ENCODE assay signal across 27 mouse cellular contexts in genomic region chr12:83449202-83449601, GRCm38 (mm10). TPM values are rescaled to one million over a fixed set of nuclear protein-coding genes. Genes with fewer than 3 reads are reported as not detected.
A peak's percentile ranks its signal among the peaks of the same experiment; 100 is the strongest.
DNase-seq lines count a peak whose midpoint lies in the region; ATAC-seq and TF ChIP-seq lines count a peak whose summit lies in the region.
"Had no signal": no experiment of that assay in that cellular context is flagged by ENCODE, and none has a peak within 500 bp of the region (broad histone marks: within the 10 kb centered on the region; RNA-seq: fewer than 3 reads in every experiment).

No protein-coding gene starts in this region.

- H3K9me3 ChIP-seq in heart, embryonic 10.5 days, result no peaks in the 10 kb centered on the region
- no peaks in the 10 kb centered on the region for H3K9me3 ChIP-seq in limb, embryonic 10.5 days (replicated peaks)
- no peaks in the 10 kb centered on the region for H3K9me3 ChIP-seq in limb, embryonic 12.5 days
- H3K9me3 ChIP-seq in limb, embryonic 14.5 days (ENCODE audit: control insufficient read depth, low read length), result no peaks in the 10 kb centered on the region
- H3K9me3 ChIP-seq in kidney, embryonic 15.5 days (replicated peaks), result no peaks in the 10 kb centered on the region
- H3K9me3 ChIP-seq: embryonic facial prominence, embryonic 12.5 days; forebrain, embryonic 13.5 days; forebrain, embryonic 15.5 days; G1E had no signal

- H3K4me2 ChIP-seq in limb, embryonic 12.5 days, result peak overlapping the region; percentile 15; the same call in 1 of the 2 replicates
- no peak overlapping the region for H3K4me2 ChIP-seq in limb, embryonic 14.5 days (replicated peaks; ENCODE audit: low read depth, low read length, severe bottlenecking)
- H3K4me2 ChIP-seq in kidney, embryonic 15.5 days, result no peak overlapping the region
- H3K4me2 ChIP-seq: embryonic facial prominence, embryonic 12.5 days; forebrain, embryonic 13.5 days; forebrain, embryonic 15.5 days had no signal

- TF ChIP-seq POLR2A in limb, embryonic 14.5 days (IDR thresholded peaks at IDR 0.05; ENCODE audit: borderline replicate concordance, extremely low read depth, insufficient read depth, insufficient read length), result no peak

- no peak overlapping the region for H3K9ac ChIP-seq in limb, embryonic 12.5 days (replicated peaks)
- H3K9ac ChIP-seq in limb, embryonic 14.5 days (ENCODE audit: low read depth, low read length, severe bottlenecking), result no peak overlapping the region
- no peak overlapping the region for H3K9ac ChIP-seq in kidney, embryonic 15.5 days
- H3K9ac ChIP-seq: embryonic facial prominence, embryonic 12.5 days; forebrain, embryonic 13.5 days; forebrain, embryonic 15.5 days had no signal

- 83% methylated on average over 7 of the region's 7 CpGs for WGBS in heart, embryonic 10.5 days
- WGBS in limb, embryonic 10.5 days, result 57% methylated on average over 7 of the region's 7 CpGs
- 14% methylated on average over 7 of the region's 7 CpGs for WGBS in limb, embryonic 12.5 days
- 6% methylated on average over 7 of the region's 7 CpGs for WGBS in limb, embryonic 14.5 days
- 43% methylated on average over 7 of the region's 7 CpGs for WGBS in kidney, embryonic 15.5 days

- 0 out of 2 replicates have a peak, but pooled peaks cover 5% of the 10 kb centered on the region for H3K36me3 ChIP-seq in heart, embryonic 10.5 days
- H3K36me3 ChIP-seq in limb, embryonic 10.5 days, result no peaks in the 10 kb centered on the region
- no peaks in the 10 kb centered on the region for H3K36me3 ChIP-seq in limb, embryonic 12.5 days
- no peaks in the 10 kb centered on the region for H3K36me3 ChIP-seq in limb, embryonic 14.5 days (ENCODE audit: control insufficient read depth, insufficient read depth, low read length)
- H3K36me3 ChIP-seq in kidney, embryonic 15.5 days, result no peaks in the 10 kb centered on the region
- H3K36me3 ChIP-seq: embryonic facial prominence, embryonic 12.5 days; forebrain, embryonic 15.5 days had no signal

- peak; percentile 80 for ATAC-seq in limb, embryonic 12.5 days (ENCODE audit: insufficient number of reproducible peaks, insufficient read depth, low FRiP score, low TSS enrichment, low read depth)
- peak; percentile 60; the same call in 1 of the 2 replicates for ATAC-seq in limb, embryonic 14.5 days (ENCODE audit: low FRiP score, low read depth)
- ATAC-seq in monocyte, adult 5-6 weeks (replicated peaks; ENCODE audit: insufficient number of reproducible peaks, low FRiP score, low TSS enrichment, poor library complexity, severe bottlenecking), result no peak
- no peak for ATAC-seq in kidney, embryonic 15.5 days (replicated peaks; ENCODE audit: low FRiP score)
- ATAC-seq: activated CD4-positive, CD25-positive, alpha-beta regulatory T cell, adult 4 months; CD4-positive, CD25-positive, alpha-beta regulatory T cell, adult 4 months; forebrain, embryonic 13.5 days; forebrain, embryonic 15.5 days; Patski had no signal

- peaks cover 60% of the 10 kb centered on the region for H3K4me1 ChIP-seq in heart, embryonic 10.5 days
- H3K4me1 ChIP-seq in limb, embryonic 10.5 days, result peaks cover 18% of the 10 kb centered on the region
- peaks cover 22% of the 10 kb centered on the region for H3K4me1 ChIP-seq in limb, embryonic 12.5 days (replicated peaks)
- peaks cover 7% of the 10 kb centered on the region; the same call in 1 of the 2 replicates for H3K4me1 ChIP-seq in limb, embryonic 14.5 days (ENCODE audit: control insufficient read depth, insufficient read depth, low read length)
- peaks cover 16% of the 10 kb centered on the region for H3K4me1 ChIP-seq in kidney, embryonic 15.5 days
- H3K4me1 ChIP-seq: embryonic facial prominence, embryonic 12.5 days; forebrain, embryonic 13.5 days; forebrain, embryonic 15.5 days had no signal

- H3K4me3 ChIP-seq in heart, embryonic 10.5 days, result no peak overlapping the region
- H3K4me3 ChIP-seq in limb, embryonic 10.5 days, result no peak overlapping the region
- no peak overlapping the region for H3K4me3 ChIP-seq in limb, embryonic 12.5 days (replicated peaks)
- no peak overlapping the region for H3K4me3 ChIP-seq in limb, embryonic 14.5 days (replicated peaks; ENCODE audit: low read length)
- H3K4me3 ChIP-seq in kidney, embryonic 15.5 days (replicated peaks), result no peak overlapping the region
- H3K4me3 ChIP-seq: embryonic facial prominence, embryonic 12.5 days; forebrain, embryonic 13.5 days; forebrain, embryonic 15.5 days had no signal

- intact Hi-C loops in heart, postnatal 14 days (cut with DNase I), result no loop called here

- no peaks in the 10 kb centered on the region for H3K27me3 ChIP-seq in heart, embryonic 10.5 days (ENCODE audit: insufficient read depth, poor library complexity, severe bottlenecking)
- 0 out of 2 replicates have a peak, but pooled peaks cover 11% of the 10 kb centered on the region for H3K27me3 ChIP-seq in limb, embryonic 10.5 days (ENCODE audit: low read depth, poor library complexity, severe bottlenecking)
- H3K27me3 ChIP-seq in limb, embryonic 12.5 days, result 0 out of 2 replicates have a peak, but pooled peaks cover 2% of the 10 kb centered on the region
- no peaks in the 10 kb centered on the region for H3K27me3 ChIP-seq in limb, embryonic 14.5 days (ENCODE audit: control insufficient read depth, insufficient read depth, low read length)
- H3K27me3 ChIP-seq in kidney, embryonic 15.5 days, result no peaks in the 10 kb centered on the region
- H3K27me3 ChIP-seq: CH12.LX; embryonic facial prominence, embryonic 12.5 days; forebrain, embryonic 13.5 days; forebrain, embryonic 15.5 days had no signal

- DNase-seq in heart, embryonic 10.5 days (ENCODE audit: low spot score), result no peak
- no peak for DNase-seq in heart, postnatal 14 days
- peak; percentile 52 for DNase-seq in limb, embryonic 10.5 days (ENCODE audit: low spot score)
- DNase-seq in limb, embryonic 14.5 days (ENCODE audit: low spot score), result peak; percentile 43
- DNase-seq in heart, adult 9 months (ENCODE audit: low spot score in 2 of 2), result no peak
- DNase-seq: adrenal gland, adult 8-10 months; adrenal gland, postnatal 14 days; adrenal gland, postnatal 36 days; B cell, adult 2 months; cerebellum, adult 11 months; cerebellum, adult 18-20 months; cerebellum, adult 8-10 months; cerebellum, adult 9-11 months; cerebellum, postnatal 14 days; cerebellum, postnatal 36 days; embryo, embryonic 11 days had no signal

- H3K27ac ChIP-seq in heart, embryonic 10.5 days, result 0 out of 2 replicates have a peak overlapping the region, but pooled peaks have one; percentile 12
- H3K27ac ChIP-seq in limb, embryonic 10.5 days, result peak overlapping the region; percentile 53; the same call in 1 of the 2 replicates
- peak overlapping the region; percentile 66 for H3K27ac ChIP-seq in limb, embryonic 12.5 days
- no peak overlapping the region for H3K27ac ChIP-seq in limb, embryonic 14.5 days (replicated peaks; ENCODE audit: low read depth, low read length)
- H3K27ac ChIP-seq in kidney, embryonic 15.5 days, result no peak overlapping the region
- H3K27ac ChIP-seq: embryonic facial prominence, embryonic 12.5 days; forebrain, embryonic 13.5 days; forebrain, embryonic 15.5 days had no signal

RNA-seq across cellular contexts. Expression of gene Dpf3, which starts 38.3 kb away (rescaled TPM):
- polyA plus RNA-seq in heart, embryonic 10.5 days (2016; fragmentation: Nextera tagmentation; extraction: Ambion mirVana), result 29.4 and 37.5 TPM in 2 replicates
- 10 to 100 TPM; 20.7 to 26.0 TPM for total RNA-seq in heart, postnatal 14 days (2021)
- 2.5 and 2.6 TPM in 2 replicates for polyA plus RNA-seq in limb, embryonic 10.5 days (2016; fragmentation: Nextera tagmentation; extraction: Ambion mirVana)
- polyA plus RNA-seq in limb, embryonic 12.5 days (2016; fragmentation: Nextera tagmentation; extraction: Ambion mirVana), result 4.4 and 5.4 TPM in 2 replicates
- 1.8 and 3.0 TPM in 2 replicates for polyA plus RNA-seq in limb, embryonic 14.5 days (2012; rRNA removed)
- polyA plus RNA-seq in limb, embryonic 14.5 days (2014; fragmentation: Nextera tagmentation; extraction: Ambion mirVana), result 4.0 and 4.9 TPM in 2 replicates
- total RNA-seq in monocyte, adult 5-6 weeks (2017), result 5.2 to 5.5 TPM (median 5.3 TPM) in 3 replicates
- 14.8 and 14.9 TPM in 2 replicates for polyA plus RNA-seq in kidney, embryonic 15.5 days (2015; fragmentation: Nextera tagmentation; extraction: Ambion mirVana)

Comparison
In these comparisons a context has a peak if more than half of its experiments do, and no peak if none do; other contexts are left out.
1. H3K27ac ChIP-seq: peak in heart, embryonic 10.5 days (single experiment), limb, embryonic 10.5 days (single experiment) and limb, embryonic 12.5 days (single experiment); none in limb, embryonic 14.5 days (single experiment) and kidney, embryonic 15.5 days (single experiment).
2. DNase-seq: peak in limb, embryonic 10.5 days (single experiment) and limb, embryonic 14.5 days (single experiment); none in heart, embryonic 10.5 days (single experiment), heart, postnatal 14 days (0 of 2) and heart, adult 9 months (0 of 2).
3. ATAC-seq: peak in limb, embryonic 12.5 days (single experiment) and limb, embryonic 14.5 days (single experiment); none in monocyte, adult 5-6 weeks (single experiment) and kidney, embryonic 15.5 days (single experiment).